Mouse (Mus musculus): ENCODE measurements around the gene Ccdc14. TPM values are rescaled to one million over a fixed set of nuclear protein-coding genes. Genes with fewer than 3 reads are reported as not detected.
"Not testable (repeated sequence)": the region's sequence is repeated elsewhere in the genome, so short reads cannot be mapped to it uniquely, and the experiment has no call there.

The Ccdc14 gene
- polyA plus RNA-seq (2012; rRNA removed) (9.1 and 10.2 TPM in 2 replicates), polyA plus RNA-seq (2014; fragmentation: Nextera tagmentation; extraction: Ambion mirVana) (6.4 and 7.0 TPM in 2 replicates)

DNA sequence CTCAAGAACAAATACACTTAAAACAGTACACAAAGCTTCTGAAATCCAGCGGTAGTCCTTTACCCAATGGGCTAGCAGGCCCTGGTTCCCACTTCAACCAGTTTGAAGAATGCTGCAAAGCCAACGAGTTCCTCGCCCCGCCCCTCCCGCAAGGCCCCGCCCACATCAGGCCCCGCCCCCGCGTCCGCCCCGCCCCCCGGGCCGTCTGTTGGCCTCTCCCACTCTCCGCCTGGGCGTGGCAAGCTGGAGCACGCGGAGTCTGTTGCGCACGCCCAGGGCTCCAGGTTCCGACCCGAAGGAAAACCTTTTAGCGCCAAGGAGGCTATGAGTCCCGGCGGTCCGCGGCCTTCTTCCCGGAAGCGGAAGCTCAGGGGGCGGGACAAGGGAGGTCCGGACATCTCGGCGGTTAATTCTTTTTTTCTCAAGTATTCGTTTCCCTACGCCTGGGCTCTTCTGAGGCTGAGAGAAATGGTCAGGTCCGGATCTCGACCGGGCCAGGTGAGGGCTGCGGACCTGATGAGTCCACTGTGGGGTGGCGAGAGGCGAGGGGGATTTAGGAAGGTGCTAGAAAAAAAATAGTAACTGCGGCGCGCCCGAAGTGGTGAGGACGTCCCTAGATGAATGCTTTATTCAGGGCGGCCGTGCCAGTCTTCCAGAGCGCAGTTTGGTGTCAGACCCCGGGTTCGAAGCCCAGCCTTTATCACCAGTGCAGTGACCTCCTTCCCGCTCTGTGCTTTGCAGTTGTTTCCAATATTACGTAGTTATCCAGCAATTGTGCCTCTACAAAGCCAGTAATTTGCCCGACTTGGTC is at the start of gene Ccdc14:
Gene Ccdc14, plus strand, starts transcription at position 283 of the 811 bp plus-strand sequence.
- no peak for TF ChIP-seq POLR2A (IDR thresholded peaks at IDR 0.05; ENCODE audit: borderline replicate concordance, extremely low read depth, insufficient read depth, insufficient read length)
- H3K36me3 ChIP-seq (ENCODE audit: control insufficient read depth, insufficient read depth, low read length) = no peaks in the 10 kb centered on the region
- H3K9ac ChIP-seq (ENCODE audit: low read depth, low read length, severe bottlenecking) = peak within 1 kb of the TSS; percentile 73
- peak within 1 kb of the TSS; percentile 62 for H3K4me3 ChIP-seq (replicated peaks; ENCODE audit: low read length)
- ATAC-seq (ENCODE audit: low FRiP score, low read depth) (peak; percentile 88), DNase-seq (ENCODE audit: low spot score) (peak; percentile 86)
- H3K27ac ChIP-seq (replicated peaks; ENCODE audit: low read depth, low read length) = peak within 1 kb of the TSS; percentile 78
- H3K27me3 ChIP-seq (ENCODE audit: control insufficient read depth, insufficient read depth, low read length) = no peaks in the 10 kb centered on the region
- H3K9me3 ChIP-seq (ENCODE audit: control insufficient read depth, low read length) = no peaks in the 10 kb centered on the region
- under 1% methylated on average over 53 of the region's 53 CpGs for WGBS
- H3K4me1 ChIP-seq (ENCODE audit: control insufficient read depth, insufficient read depth, low read length) = peaks cover 8% of the 10 kb centered on the region; the same call in 1 of the 2 replicates
- peak within 1 kb of the TSS; percentile 66 for H3K4me2 ChIP-seq (replicated peaks; ENCODE audit: low read depth, low read length, severe bottlenecking)

DNA sequence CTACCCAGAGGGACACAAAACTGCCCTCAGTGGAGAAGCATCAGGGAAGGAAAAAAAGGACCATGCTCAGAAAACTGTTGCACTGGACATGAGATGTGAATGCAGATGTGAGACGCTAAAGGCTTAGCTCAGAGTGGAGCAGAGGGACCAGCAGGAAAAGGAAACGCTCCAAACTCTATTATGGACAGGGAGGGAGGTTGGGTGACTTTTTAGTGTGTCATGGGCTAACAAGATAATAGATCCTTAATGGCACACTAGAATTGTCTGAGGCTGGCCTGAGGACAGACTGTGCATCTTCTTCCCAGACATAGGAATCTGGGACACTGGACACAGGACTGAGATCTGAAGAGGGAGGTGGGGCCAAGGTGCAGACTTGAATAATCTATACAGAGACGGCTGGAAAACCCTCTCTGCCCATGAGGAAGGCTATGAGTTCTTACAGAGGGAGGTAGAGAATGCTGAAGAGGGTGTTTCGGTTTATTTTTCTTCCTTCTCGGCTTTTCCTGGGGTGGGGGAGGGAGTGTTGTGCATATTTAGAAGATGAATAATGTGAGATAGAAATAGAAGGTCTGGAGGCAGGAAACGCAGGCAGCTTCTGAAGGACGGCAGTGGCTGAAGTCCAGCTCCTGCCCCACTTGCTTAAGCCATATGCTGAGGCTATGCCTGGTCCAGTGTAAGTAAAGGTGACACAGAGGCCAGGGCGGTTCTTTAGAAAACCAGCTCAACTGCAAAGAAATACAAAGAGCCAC is 46.7 kb upstream of the Ccdc14 start:
- no peak for DNase-seq (ENCODE audit: low spot score)
- H3K27me3 ChIP-seq (ENCODE audit: control insufficient read depth, insufficient read depth, low read length) = no peaks in the 10 kb centered on the region
- no peak overlapping the region for H3K4me3 ChIP-seq (replicated peaks; ENCODE audit: low read length)
- TF ChIP-seq POLR2A (IDR thresholded peaks at IDR 0.05; ENCODE audit: borderline replicate concordance, extremely low read depth, insufficient read depth, insufficient read length) = no peak
- no peak overlapping the region for H3K4me2 ChIP-seq (replicated peaks; ENCODE audit: low read depth, low read length, severe bottlenecking)
- no peaks in the 10 kb centered on the region for H3K36me3 ChIP-seq (ENCODE audit: control insufficient read depth, insufficient read depth, low read length)
- H3K27ac ChIP-seq (replicated peaks; ENCODE audit: low read depth, low read length) = no peak overlapping the region
- ATAC-seq (ENCODE audit: low FRiP score, low read depth) = no peak
- no peaks in the 10 kb centered on the region for H3K4me1 ChIP-seq (ENCODE audit: control insufficient read depth, insufficient read depth, low read length)
- H3K9ac ChIP-seq (ENCODE audit: low read depth, low read length, severe bottlenecking) = no peak overlapping the region
- WGBS = 63% methylated on average over 8 of the region's 8 CpGs
- no peaks in the 10 kb centered on the region for H3K9me3 ChIP-seq (ENCODE audit: control insufficient read depth, low read length)

DNA sequence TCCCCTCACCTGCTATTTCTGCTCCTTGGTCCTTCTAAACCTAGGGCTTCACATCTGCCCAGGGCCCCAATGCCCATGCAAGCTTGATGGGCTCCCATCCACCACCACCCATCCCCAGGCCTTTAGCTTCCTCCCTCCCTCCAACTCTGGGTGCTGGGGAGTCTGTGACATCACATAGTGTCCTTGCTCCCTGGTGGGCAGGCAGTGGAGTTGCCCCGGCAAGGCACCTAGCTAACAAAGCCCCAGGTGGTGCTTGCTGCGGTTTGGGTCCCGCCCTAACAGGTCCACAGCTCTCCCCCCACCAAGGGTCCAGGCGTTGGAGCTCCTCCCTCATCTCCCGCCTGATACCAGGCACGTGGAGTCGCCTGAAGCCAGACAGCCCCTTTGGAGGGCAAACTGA is 40.8 kb upstream of the Ccdc14 start, which contains the start of gene Ropn1:
Gene Ropn1, plus strand, starts transcription at position 301 of the 400 bp plus-strand sequence.
- DNase-seq (ENCODE audit: low spot score) (no peak), ATAC-seq (ENCODE audit: low FRiP score, low read depth) (no peak)
- H3K4me1 ChIP-seq (ENCODE audit: control insufficient read depth, insufficient read depth, low read length) = no peaks in the 10 kb centered on the region
- H3K4me2 ChIP-seq (replicated peaks; ENCODE audit: low read depth, low read length, severe bottlenecking) = no peak within 1 kb of the TSS
- no peak for TF ChIP-seq POLR2A (IDR thresholded peaks at IDR 0.05; ENCODE audit: borderline replicate concordance, extremely low read depth, insufficient read depth, insufficient read length)
- no peak within 1 kb of the TSS for H3K4me3 ChIP-seq (replicated peaks; ENCODE audit: low read length)
- no peaks in the 10 kb centered on the region for H3K27me3 ChIP-seq (ENCODE audit: control insufficient read depth, insufficient read depth, low read length)
- H3K36me3 ChIP-seq (ENCODE audit: control insufficient read depth, insufficient read depth, low read length) = no peaks in the 10 kb centered on the region
- H3K9ac ChIP-seq (ENCODE audit: low read depth, low read length, severe bottlenecking) = no peak within 1 kb of the TSS
- no peaks in the 10 kb centered on the region for H3K9me3 ChIP-seq (ENCODE audit: control insufficient read depth, low read length)
- no peak within 1 kb of the TSS for H3K27ac ChIP-seq (replicated peaks; ENCODE audit: low read depth, low read length)
- 49% methylated on average over 7 of the region's 7 CpGs for WGBS

DNA sequence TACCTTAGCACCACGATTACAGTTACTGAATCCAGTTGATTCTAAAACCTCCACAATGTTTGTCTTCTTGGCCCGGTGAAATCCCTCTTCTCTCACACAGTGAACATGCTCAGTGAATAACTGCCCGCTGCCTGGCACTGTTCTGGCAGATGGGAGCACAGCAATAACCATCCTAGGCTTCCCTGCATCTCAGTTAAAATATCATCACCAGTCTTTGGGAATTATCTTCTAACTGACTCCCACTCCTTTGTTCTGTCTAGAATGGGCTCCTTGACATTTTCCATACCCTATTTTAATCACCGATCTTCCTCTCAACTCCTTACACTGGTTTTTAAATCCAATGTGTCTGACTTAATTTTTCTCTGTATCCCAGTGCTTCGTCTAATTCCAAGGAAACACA is 37.4 kb upstream of the Ccdc14 start:
- Histone ChIP-seq H3K36me3 (ENCODE audit: control insufficient read depth, insufficient read depth, low read length) (no peaks in the 10 kb centered on the region), H3K27ac (replicated peaks; ENCODE audit: low read depth, low read length) (no peak overlapping the region), H3K4me2 (replicated peaks; ENCODE audit: low read depth, low read length, severe bottlenecking) (no peak overlapping the region), H3K9me3 (ENCODE audit: control insufficient read depth, low read length) (no peaks in the 10 kb centered on the region), H3K4me3 (replicated peaks; ENCODE audit: low read length) (no peak overlapping the region), H3K9ac (ENCODE audit: low read depth, low read length, severe bottlenecking) (no peak overlapping the region), H3K4me1 (ENCODE audit: control insufficient read depth, insufficient read depth, low read length) (peaks cover 5% of the 10 kb centered on the region; the same call in 1 of the 2 replicates), H3K27me3 (ENCODE audit: control insufficient read depth, insufficient read depth, low read length) (no peaks in the 10 kb centered on the region)
- TF ChIP-seq POLR2A (IDR thresholded peaks at IDR 0.05; ENCODE audit: borderline replicate concordance, extremely low read depth, insufficient read depth, insufficient read length) = no peak
- WGBS = 87% methylated on average over 5 of the region's 5 CpGs
- ATAC-seq (ENCODE audit: low FRiP score, low read depth) = no peak
- DNase-seq (ENCODE audit: low spot score) = no peak

DNA sequence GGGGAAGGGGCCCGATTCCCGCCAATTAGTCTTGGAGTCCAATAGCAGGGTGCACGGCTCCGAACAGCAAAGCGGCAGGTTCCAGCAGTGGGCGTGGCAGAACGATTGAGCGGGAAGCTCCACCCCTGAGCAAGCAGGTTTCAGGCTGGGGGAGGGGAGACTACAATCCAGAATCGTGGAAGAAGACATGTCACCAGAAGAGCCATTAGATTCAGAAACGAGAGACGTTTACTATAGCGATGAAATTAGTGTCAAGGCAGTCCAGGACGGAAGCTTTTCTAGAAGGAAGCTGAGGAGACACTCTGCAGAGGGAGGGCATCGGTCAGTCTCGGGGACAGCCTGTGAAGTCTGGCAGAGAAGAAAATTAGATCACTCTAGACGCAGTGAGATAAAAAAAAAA is 32.9 kb upstream of the Ccdc14 start:
- not testable (repeated sequence) for ATAC-seq (ENCODE audit: low FRiP score, low read depth); H3K9ac ChIP-seq (ENCODE audit: low read depth, low read length, severe bottlenecking); H3K27ac ChIP-seq (replicated peaks; ENCODE audit: low read depth, low read length); DNase-seq (ENCODE audit: low spot score); H3K36me3 ChIP-seq (ENCODE audit: control insufficient read depth, insufficient read depth, low read length); H3K9me3 ChIP-seq (ENCODE audit: control insufficient read depth, low read length); H3K4me1 ChIP-seq (ENCODE audit: control insufficient read depth, insufficient read depth, low read length); H3K27me3 ChIP-seq (ENCODE audit: control insufficient read depth, insufficient read depth, low read length)
- Histone ChIP-seq H3K4me2 (replicated peaks; ENCODE audit: low read depth, low read length, severe bottlenecking) (peak overlapping the region; percentile 48), H3K4me3 (replicated peaks; ENCODE audit: low read length) (peak overlapping the region; percentile 29)
- 3% methylated on average over 16 of the region's 16 CpGs for WGBS

Measured in limb, embryonic 14.5 days (tissue).